In the genomic region with DNA sequence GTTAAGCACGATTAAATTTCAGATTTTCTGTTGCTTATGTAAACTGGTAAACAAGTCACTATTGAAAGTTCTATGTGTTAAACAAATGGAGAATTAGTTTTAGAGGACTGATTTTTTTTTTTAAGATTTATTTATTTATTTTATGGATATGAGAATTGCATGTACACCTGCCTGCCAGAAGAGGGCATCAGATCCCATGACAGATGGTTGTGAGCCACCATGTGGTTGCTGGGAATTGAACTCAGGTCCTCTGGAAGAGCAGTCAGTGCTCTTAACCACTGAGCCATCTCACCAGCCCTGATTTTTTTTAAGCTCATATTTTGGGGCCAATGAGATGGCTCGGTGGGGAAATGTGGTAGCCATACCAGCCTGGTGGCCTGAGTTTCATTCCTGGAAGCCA, we compare ENCODE assay signal across 19 mouse cellular contexts. TPM values are rescaled to one million over a fixed set of nuclear protein-coding genes. Genes with fewer than 3 reads are reported as not detected.
DNase-seq lines count a peak whose midpoint lies in the region; TF ChIP-seq lines count a peak whose summit lies in the region.
"Not testable (repeated sequence)": the region's sequence is repeated elsewhere in the genome, so short reads cannot be mapped to it uniquely, and the experiment has no call there.
"Had no signal": no experiment of that assay in that cellular context is flagged by ENCODE, and none has a peak within 500 bp of the region (broad histone marks: within the 10 kb centered on the region; RNA-seq: fewer than 3 reads in every experiment).

No protein-coding gene starts in this region.

- not testable (repeated sequence) for H3K9me3 ChIP-seq in MEL (replicated peaks; ENCODE audit: insufficient read depth, low read length)

- H3K36me3 ChIP-seq in MEL (ENCODE audit: control insufficient read depth in 1 of 2, insufficient read depth in 2 of 2, low read length in 2 of 2); heart, adult 2 months (ENCODE audit: control insufficient read depth, insufficient read depth, low read length): not testable (repeated sequence)

- not testable (repeated sequence) for H3K4me3 ChIP-seq in MEL (ENCODE audit: control insufficient read depth in 1 of 2, insufficient read depth in 1 of 2, low read depth in 2 of 2, low read length in 2 of 2); gastrocnemius, adult 2 months; heart, adult 2 months; layer of hippocampus, adult 2 months

- intact Hi-C loops in gastrocnemius, adult 2 months (cut with DNase I); heart, adult 2 months (cut with DNase I): not testable (repeated sequence)

- H3K27ac ChIP-seq in MEL (ENCODE audit: control insufficient read depth, low read depth, low read length); gastrocnemius, adult 2 months; heart, adult 2 months; layer of hippocampus, adult 2 months: not testable (repeated sequence)

- TF ChIP-seq POLR2A in MEL (IDR thresholded peaks at IDR 0.05; ENCODE audit: control insufficient read depth in 1 of 2, insufficient read depth in 1 of 2, low read depth in 1 of 2, low read length in 2 of 2, poor library complexity in 1 of 2); heart, adult 2 months (IDR thresholded peaks at IDR 0.05; ENCODE audit: insufficient read depth, low read depth, low read length): not testable (repeated sequence)

- H3K9ac ChIP-seq in MEL (ENCODE audit: control insufficient read depth, low read depth, low read length, poor library complexity, severe bottlenecking); heart, adult 2 months (ENCODE audit: low read depth, low read length): not testable (repeated sequence)

- DNase-seq in MEL (ENCODE audit: low read depth, low spot score); gastrocnemius, adult 2 months; heart, adult 2 months; layer of hippocampus, adult 2 months (ENCODE audit: low spot score in 2 of 2): not testable (repeated sequence)

- not testable (repeated sequence) for H3K79me2 ChIP-seq in MEL (ENCODE audit: control insufficient read depth, insufficient read depth, low read length, poor library complexity); heart, adult 2 months (replicated peaks; ENCODE audit: control insufficient read depth, insufficient read depth, low read length)

- TF ChIP-seq EP300 in MEL (IDR thresholded peaks at IDR 0.05; ENCODE audit: low read depth in 1 of 2, low read length in 2 of 2); heart, adult 2 months (IDR thresholded peaks at IDR 0.05; ENCODE audit: insufficient read depth, low read depth, low read length): not testable (repeated sequence)

- peak in 1 of 3 experiments; percentile 19; a peak in 2 of 6 replicates for TF ChIP-seq CTCF in MEL (IDR thresholded peaks at IDR 0.05 in 2 of 3, conservative IDR thresholded peaks at IDR 0.05 in 1 of 3; ENCODE audit: control insufficient read depth in 1 of 3, insufficient read depth in 1 of 3, low read depth in 2 of 3, low read length in 3 of 3, poor library complexity in 1 of 3, severe bottlenecking in 1 of 3)
- TF ChIP-seq CTCF in gastrocnemius, adult 2 months (IDR thresholded peaks at IDR 0.05) = peak; percentile 24; the same call in 1 of the 2 replicates
- peak; percentile 45 for TF ChIP-seq CTCF in heart, adult 2 months (IDR thresholded peaks at IDR 0.05)
- peak; percentile 54 for TF ChIP-seq CTCF in layer of hippocampus, adult 2 months (conservative IDR thresholded peaks at IDR 0.05)

- not testable (repeated sequence) for H3K27me3 ChIP-seq in MEL (ENCODE audit: control insufficient read depth in 1 of 2, insufficient read depth in 2 of 2, low read length in 2 of 2); heart, adult 2 months (ENCODE audit: control insufficient read depth, insufficient read depth, low read length)

- TF ChIP-seq RAD21 in MEL (IDR thresholded peaks at IDR 0.05; ENCODE audit: low read depth, low read length) = not testable (repeated sequence)

- WGBS in heart, adult 2 months = 97% methylated on average over 2 of the region's 2 CpGs

- H3K4me1 ChIP-seq in MEL (ENCODE audit: control insufficient read depth in 1 of 2, insufficient read depth in 2 of 2, low read length in 2 of 2); heart, adult 2 months (ENCODE audit: control insufficient read depth, insufficient read depth, low read length): not testable (repeated sequence)

TF ChIP-seq in MEL, 35 proteins besides CTCF, POLR2A, EP300 and RAD21:
- 0 out of 2 replicates have a peak, but pooled peaks have one; percentile 25 for TF ChIP-seq MYC (IDR thresholded peaks at IDR 0.05; ENCODE audit: low read depth, low read length)
TF ChIP-seq in MEL: peak in this region for 1; not testable (repeated sequence) for 34.

RNA-seq across cellular contexts. Expression of gene Rbm48, which starts 15.4 kb away (rescaled TPM):
- total RNA-seq in MEL (2012; rRNA removed) = 12.0 and 12.7 TPM in 2 replicates
- 10 to 100 TPM in 1 of 2 experiments, not detected in 1; 12.9 TPM for polyA plus RNA-seq in MEL (2012; ENCODE audit: insufficient read depth in 1 of 2, insufficient read length in 2 of 2, low read depth in 1 of 2, low replicate concordance in 2 of 2, missing spikeins in 1 of 2)
- 1 to 10 TPM; 5.3 to 8.5 TPM for total RNA-seq in gastrocnemius, adult 2 months (2021)
- 1 to 10 TPM; 3.5 to 5.0 TPM for total RNA-seq in heart, adult 2 months (2021)
- 2.8 and 5.5 TPM in 2 replicates for polyA plus RNA-seq in heart, adult 2 months (2012; rRNA removed)
- total RNA-seq in layer of hippocampus, adult 2 months (2021) = 10 to 100 TPM; 11.2 to 14.1 TPM

RNA-seq across cellular contexts. Expression of gene Pex1, which starts 16.0 kb away (rescaled TPM):
- total RNA-seq in MEL (2012; rRNA removed) = 5.2 and 6.3 TPM in 2 replicates
- polyA plus RNA-seq in MEL (2012; ENCODE audit: insufficient read depth in 1 of 2, insufficient read length in 2 of 2, low read depth in 1 of 2, low replicate concordance in 2 of 2, missing spikeins in 1 of 2) = 10 to 100 TPM in 1 of 2 experiments, not detected in 1; 19.4 TPM
- total RNA-seq in gastrocnemius, adult 2 months (2021) = 1 to 10 TPM; 8.3 to 8.7 TPM
- total RNA-seq in heart, adult 2 months (2021) = 1 to 10 TPM; 8.8 to 9.3 TPM
- polyA plus RNA-seq in heart, adult 2 months (2012; rRNA removed) = 5.4 and 7.5 TPM in 2 replicates
- 10 to 100 TPM; 28.4 to 30.7 TPM for total RNA-seq in layer of hippocampus, adult 2 months (2021)

RNA-seq across cellular contexts. Expression of gene Tmbim7, which starts 39.1 kb away (rescaled TPM):
- total RNA-seq in MEL (2012; rRNA removed) = 0.16 TPM in 1 of 2 replicates, not detected in the other
- under 1 TPM in 1 of 2 experiments, not detected in 1; 0.06 TPM for polyA plus RNA-seq in MEL (2012; ENCODE audit: insufficient read depth in 1 of 2, insufficient read length in 2 of 2, low read depth in 1 of 2, low replicate concordance in 2 of 2, missing spikeins in 1 of 2)
- not detected for total RNA-seq in gastrocnemius, adult 2 months (2021)
- total RNA-seq in heart, adult 2 months (2021) = not detected
- 0.14 and 0.15 TPM in 2 replicates for polyA plus RNA-seq in heart, adult 2 months (2012; rRNA removed)
- not detected for total RNA-seq in layer of hippocampus, adult 2 months (2021)
- total RNA-seq: adrenal gland, adult 18-20 months; adrenal gland, adult 8-10 months; adrenal gland, postnatal 14 days; adrenal gland, postnatal 36 days; forebrain, postnatal 0 days; G1E had no signal
- polyA plus RNA-seq: C2C12; cerebellum, adult 2 months; cortical plate, adult 2 months; embryonic facial prominence, embryonic 10.5 days; embryonic facial prominence, embryonic 12.5 days; embryonic facial prominence, embryonic 14.5 days; forebrain, embryonic 11.5 days; forebrain, embryonic 13.5 days; forebrain, embryonic 15.5 days; forebrain, postnatal 0 days; G1E had no signal

RNA-seq across cellular contexts. Expression of gene 1700109H08Rik, which starts 40.5 kb away (rescaled TPM):
- total RNA-seq in MEL (2012; rRNA removed) = 1.6 and 1.9 TPM in 2 replicates
- polyA plus RNA-seq in MEL (2012; ENCODE audit: insufficient read depth in 1 of 2, insufficient read length in 2 of 2, low read depth in 1 of 2, low replicate concordance in 2 of 2, missing spikeins in 1 of 2) = 1 to 10 TPM in 1 of 2 experiments, not detected in 1; 4.2 TPM
- 1 to 10 TPM; 5.0 to 6.1 TPM for total RNA-seq in gastrocnemius, adult 2 months (2021)
- total RNA-seq in heart, adult 2 months (2021) = 1 to 10 TPM; 2.0 to 3.1 TPM
- 1.3 and 2.4 TPM in 2 replicates for polyA plus RNA-seq in heart, adult 2 months (2012; rRNA removed)
- total RNA-seq in layer of hippocampus, adult 2 months (2021) = 1 to 10 TPM; 5.6 to 8.0 TPM

RNA-seq across cellular contexts. Expression of gene Gatad1, which starts 45.1 kb away (rescaled TPM):
- total RNA-seq in MEL (2012; rRNA removed) = 103 and 119 TPM in 2 replicates
- 100 to 1,000 TPM; 186 to 564 TPM for polyA plus RNA-seq in MEL (2012; ENCODE audit: insufficient read depth in 1 of 2, insufficient read length in 2 of 2, low read depth in 1 of 2, low replicate concordance in 2 of 2, missing spikeins in 1 of 2)
- total RNA-seq in gastrocnemius, adult 2 months (2021) = 100 to 1,000 TPM in 1 of 2 experiments, 10 to 100 TPM in 1; 91.4 to 100 TPM
- 10 to 100 TPM; 89.7 to 97.6 TPM for total RNA-seq in heart, adult 2 months (2021)
- 58.8 and 117 TPM in 2 replicates for polyA plus RNA-seq in heart, adult 2 months (2012; rRNA removed)
- 100 to 1,000 TPM; 102 to 108 TPM for total RNA-seq in layer of hippocampus, adult 2 months (2021)
